In the genomic region with DNA sequence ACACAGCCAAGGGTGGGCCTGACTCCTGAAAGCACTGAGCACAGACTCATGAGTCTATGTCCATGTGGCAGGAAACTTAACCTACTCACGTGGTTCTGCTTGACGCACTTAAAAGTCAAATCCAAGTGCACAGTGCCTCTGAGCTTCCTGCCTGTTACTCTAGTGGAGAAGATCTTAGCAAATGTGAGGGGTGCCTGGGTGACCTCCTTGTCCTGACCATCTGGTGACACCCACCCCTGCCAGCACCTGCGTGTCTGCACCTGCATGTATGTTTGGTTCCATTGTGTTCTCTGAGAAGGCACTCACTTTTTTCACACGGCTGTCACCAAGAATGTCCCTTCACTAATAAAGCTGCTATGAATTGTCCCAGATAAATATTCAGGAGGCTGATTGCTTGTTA, we compare ENCODE assay signal across 32 mouse cellular contexts. TPM values are rescaled to one million over a fixed set of nuclear protein-coding genes. Genes with fewer than 3 reads are reported as not detected.
DNase-seq lines count a peak whose midpoint lies in the region; ATAC-seq and TF ChIP-seq lines count a peak whose summit lies in the region.
"Had no signal": no experiment of that assay in that cellular context is flagged by ENCODE, and none has a peak within 500 bp of the region (broad histone marks: within the 10 kb centered on the region; RNA-seq: fewer than 3 reads in every experiment).

No protein-coding gene starts in this region.

- H3K9ac ChIP-seq in heart, embryonic 16.5 days (ENCODE audit: low read length): no peak overlapping the region
- H3K9ac ChIP-seq: embryonic facial prominence, embryonic 13.5 days; embryonic facial prominence, embryonic 15.5 days; forebrain, embryonic 12.5 days had no signal

- no peak for TF ChIP-seq POLR2A in cerebellum, adult 2 months (IDR thresholded peaks at IDR 0.05; ENCODE audit: borderline replicate concordance, insufficient read depth, low read length)

- intact Hi-C loops in heart, postnatal 14 days (cut with DNase I): loop anchor here (10.0 kb wide), 2 partner anchors 184 to 264 kb away; no protein-coding TSS in a partner anchor

- no peak for TF ChIP-seq CTCF in cerebellum, adult 2 months (IDR thresholded peaks at IDR 0.05; ENCODE audit: borderline replicate concordance, insufficient read depth, low read depth, low read length)

- H3K4me1 ChIP-seq in heart, embryonic 16.5 days (ENCODE audit: control insufficient read depth, insufficient read depth, low read length): no peaks in the 10 kb centered on the region
- H3K4me1 ChIP-seq in cerebellum, adult 2 months (ENCODE audit: control insufficient read depth, insufficient read depth, low read length): no peaks in the 10 kb centered on the region
- H3K4me1 ChIP-seq: embryonic facial prominence, embryonic 13.5 days; embryonic facial prominence, embryonic 15.5 days; forebrain, embryonic 10.5 days; forebrain, embryonic 12.5 days had no signal

- no peaks in the 10 kb centered on the region for H3K36me3 ChIP-seq in heart, embryonic 16.5 days (ENCODE audit: control insufficient read depth, insufficient read depth)
- H3K36me3 ChIP-seq: G1E had no signal

- H3K27ac ChIP-seq in heart, embryonic 16.5 days (ENCODE audit: low read length): no peak overlapping the region
- H3K27ac ChIP-seq in cerebellum, adult 2 months (ENCODE audit: insufficient read depth, low read length): no peak overlapping the region
- H3K27ac ChIP-seq: embryonic facial prominence, embryonic 13.5 days; embryonic facial prominence, embryonic 15.5 days; forebrain, embryonic 10.5 days; forebrain, embryonic 12.5 days had no signal

- ATAC-seq in heart, embryonic 16.5 days (replicated peaks; ENCODE audit: extremely low read depth, insufficient read depth, low FRiP score): peak; percentile 45
- ATAC-seq: activated CD4-positive, CD25-positive, alpha-beta regulatory T cell, adult 4 months; CD4-positive, CD25-positive, alpha-beta regulatory T cell, adult 4 months; forebrain, embryonic 14.5 days; forebrain, embryonic 16.5 days; Patski had no signal

- no peaks in the 10 kb centered on the region for H3K9me3 ChIP-seq in heart, embryonic 16.5 days (replicated peaks; ENCODE audit: control insufficient read depth, low read length)
- H3K9me3 ChIP-seq: embryonic facial prominence, embryonic 13.5 days; embryonic facial prominence, embryonic 15.5 days; forebrain, embryonic 10.5 days; forebrain, embryonic 12.5 days; G1E had no signal

- no peak overlapping the region for H3K4me2 ChIP-seq in heart, embryonic 16.5 days (ENCODE audit: low read depth, low read length)
- H3K4me2 ChIP-seq: embryonic facial prominence, embryonic 13.5 days; embryonic facial prominence, embryonic 15.5 days; forebrain, embryonic 12.5 days had no signal

- no peaks in the 10 kb centered on the region for H3K27me3 ChIP-seq in heart, embryonic 16.5 days (ENCODE audit: control insufficient read depth, insufficient read depth, low read length)
- H3K27me3 ChIP-seq in cerebellum, adult 2 months (ENCODE audit: control insufficient read depth, insufficient read depth, low read length): no peaks in the 10 kb centered on the region
- H3K27me3 ChIP-seq: CH12.LX; embryonic facial prominence, embryonic 13.5 days; embryonic facial prominence, embryonic 15.5 days; forebrain, embryonic 12.5 days; Patski had no signal

- no peak for DNase-seq in heart, postnatal 14 days
- peak; percentile 34 to 55 for DNase-seq in thymus, postnatal 10 days (ENCODE audit: low spot score in 2 of 2)
- DNase-seq in thymus, postnatal 25 days: peak; percentile 44
- peak; percentile 53 for DNase-seq in thymus, postnatal 4 days
- no peak for DNase-seq in urinary bladder, adult 2 months (ENCODE audit: low spot score)
- no peak for DNase-seq in spleen, postnatal 4 days (ENCODE audit: low spot score in 2 of 2)
- DNase-seq in cerebellum, adult 2 months: no peak
- DNase-seq: adrenal gland, adult 8-10 months; adrenal gland, postnatal 14 days; adrenal gland, postnatal 36 days; B cell, adult 2 months; cerebellum, adult 11 months; cerebellum, adult 18-20 months; cerebellum, adult 9-10 months; cerebellum, postnatal 14 days; cerebellum, postnatal 36 days; embryo, embryonic 11 days had no signal

- WGBS in heart, embryonic 16.5 days: 77% methylated on average over 4 of the region's 4 CpGs
- 81% methylated on average over 4 of the region's 4 CpGs for WGBS in cerebellum, adult 2 months

- no peak overlapping the region for H3K4me3 ChIP-seq in heart, embryonic 16.5 days (ENCODE audit: low read length)
- no peak overlapping the region for H3K4me3 ChIP-seq in cerebellum, adult 2 months (replicated peaks; ENCODE audit: insufficient read depth, low read depth, low read length)
- H3K4me3 ChIP-seq: embryonic facial prominence, embryonic 13.5 days; embryonic facial prominence, embryonic 15.5 days; erythroblast, embryonic 14.5 days; forebrain, embryonic 10.5 days; forebrain, embryonic 12.5 days had no signal

RNA-seq across cellular contexts. Expression of a gene that starts 14.6 kb away (rescaled TPM):
- polyA plus RNA-seq in heart, embryonic 16.5 days (2015; fragmentation: Nextera tagmentation; extraction: Ambion mirVana): 1.7 and 2.7 TPM in 2 replicates
- total RNA-seq in heart, postnatal 14 days (2021): under 1 TPM; 0.14 to 0.41 TPM
- polyA plus RNA-seq in urinary bladder, adult 2 months (2012; rRNA removed): 3.4 and 4.5 TPM in 2 replicates
- 1.4 TPM in 2 replicates for polyA plus RNA-seq in cerebellum, adult 2 months (2012; rRNA removed)
- polyA plus RNA-seq: erythroblast, embryonic 14.5 days; G1E had no signal

RNA-seq across cellular contexts. Expression of a gene that starts 36.5 kb away (rescaled TPM):
- polyA plus RNA-seq in heart, embryonic 16.5 days (2015; fragmentation: Nextera tagmentation; extraction: Ambion mirVana): not detected in 2 replicates
- total RNA-seq in heart, postnatal 14 days (2021): not detected
- 0.68 and 1.0 TPM in 2 replicates for polyA plus RNA-seq in urinary bladder, adult 2 months (2012; rRNA removed)
- not detected in 2 replicates for polyA plus RNA-seq in cerebellum, adult 2 months (2012; rRNA removed)
- total RNA-seq: adrenal gland, adult 8-10 months; adrenal gland, postnatal 14 days; adrenal gland, postnatal 36 days; CH12.LX; common myeloid progenitor, adult 5-6 weeks had no signal
- polyA plus RNA-seq: activated CD4-positive, CD25-positive, alpha-beta regulatory T cell, adult 4 months; CD4-positive, CD25-positive, alpha-beta regulatory T cell, adult 4 months; embryonic facial prominence, embryonic 11.5 days; embryonic facial prominence, embryonic 13.5 days; embryonic facial prominence, embryonic 15.5 days; erythroblast, embryonic 14.5 days; forebrain, embryonic 10.5 days; forebrain, embryonic 12.5 days; forebrain, embryonic 14.5 days; forebrain, embryonic 16.5 days; G1E had no signal

RNA-seq across cellular contexts. Expression of a gene that starts 37.5 kb away (rescaled TPM):
- polyA plus RNA-seq in heart, embryonic 16.5 days (2015; fragmentation: Nextera tagmentation; extraction: Ambion mirVana): 98.8 and 106 TPM in 2 replicates
- total RNA-seq in heart, postnatal 14 days (2021): 10 to 100 TPM; 57.0 to 60.5 TPM
- polyA plus RNA-seq in urinary bladder, adult 2 months (2012; rRNA removed): 134 and 160 TPM in 2 replicates
- polyA plus RNA-seq in cerebellum, adult 2 months (2012; rRNA removed): 100 and 108 TPM in 2 replicates

Comparison
In these comparisons a context has a peak if more than half of its experiments do, and no peak if none do; other contexts are left out.
1. DNase-seq: peak in thymus, postnatal 10 days (2 of 2), thymus, postnatal 25 days (single experiment) and thymus, postnatal 4 days (single experiment); none in heart, postnatal 14 days (0 of 2), urinary bladder, adult 2 months (single experiment), spleen, postnatal 4 days (0 of 2) and cerebellum, adult 2 months (0 of 2).